Mouse (Mus musculus) ES-E14 (cell line): ENCODE results near the gene Ptprf. TPM values are rescaled to one million over a fixed set of nuclear protein-coding genes. Genes with fewer than 3 reads are reported as not detected.

Experiments
- DNase-seq: peaks from one replicate; pipeline ENCODE4 v3.0.0-alpha.2; 2013; ENCODE audit warnings: low read depth, low spot score
- H3K27ac ChIP-seq: 2 replicates; pipeline ENCODE4 v1.5.1; 2012; ENCODE audit warnings: low read depth, mild to moderate bottlenecking, low read length, moderate library complexity, mixed read lengths; ENCODE audit not compliant: poor library complexity, insufficient read depth, severe bottlenecking
- H3K36me3 ChIP-seq: 2 replicates; pipeline ENCODE4 v1.6.1; 2012; ENCODE audit warnings: mild to moderate bottlenecking, low read length, moderate library complexity, mixed read lengths; ENCODE audit not compliant: control insufficient read depth, poor library complexity, insufficient read depth, severe bottlenecking
- H3K4me1 ChIP-seq, 2 experiments: fragments of 150-350 bp in 1 of 2; sonication (generic) in 1 of 2; 2 replicates each; pipeline ENCODE4 v1.6.1; 2012; ENCODE audit warnings: low read length in 2 of 2, mild to moderate bottlenecking in 1 of 2, mixed read lengths in 1 of 2; ENCODE audit not compliant: control insufficient read depth in 2 of 2, insufficient read depth in 2 of 2, poor library complexity in 1 of 2
- H3K4me3 ChIP-seq, 2 experiments: fragments of 150-350 bp in 1 of 2; sonication (generic) in 1 of 2; 2 replicates each; pipeline ENCODE4 v1.5.1; 2012; ENCODE audit warnings: low read length in 2 of 2, low read depth in 1 of 2, mild to moderate bottlenecking in 1 of 2, mixed read lengths in 1 of 2; ENCODE audit not compliant: insufficient read depth in 1 of 2, poor library complexity in 1 of 2, severe bottlenecking in 1 of 2
- H3K9ac ChIP-seq: 2 replicates; pipeline ENCODE4 v1.6.1; 2012; ENCODE audit warnings: low read depth, mild to moderate bottlenecking, low read length, mixed read lengths; ENCODE audit not compliant: poor library complexity, insufficient read depth, severe bottlenecking
- H3K9me3 ChIP-seq: fragments of 150-350 bp; sonication (generic); 2 replicates; pipeline ENCODE4 v1.6.1; 2012; ENCODE audit warnings: low read depth, mild to moderate bottlenecking, low read length; ENCODE audit not compliant: control insufficient read depth, insufficient read depth
- CHD2 ChIP-seq: IDR thresholded peaks from 2 replicates; pipeline ENCODE4 v1.6.1; 2014; ENCODE audit warnings: mild to moderate bottlenecking, low read depth, low read length, inconsistent platforms
- HCFC1 ChIP-seq: IDR thresholded peaks from 2 replicates; pipeline ENCODE4 v1.6.1; 2012; ENCODE audit warnings: low read length, inconsistent platforms, borderline replicate concordance; ENCODE audit not compliant: insufficient read depth
- MAFK ChIP-seq: IDR thresholded peaks from 2 replicates; pipeline ENCODE4 v1.6.1; 2014; ENCODE audit warnings: mild to moderate bottlenecking, low read depth, low read length, inconsistent platforms; ENCODE audit not compliant: insufficient read depth
- ZC3H11A ChIP-seq: IDR thresholded peaks from 2 replicates; pipeline ENCODE4 v1.6.1; 2012; ENCODE audit warnings: low read depth, mild to moderate bottlenecking, inconsistent platforms, low read length, borderline replicate concordance
- ZNF384 ChIP-seq: IDR thresholded peaks from 2 replicates; pipeline ENCODE4 v1.6.1; 2012; ENCODE audit warnings: low read depth, low read length, inconsistent platforms
- in situ Hi-C, 2 experiments: fragments of 600-800 bp; cut with MboI; formaldehyde crosslinking; loops; one replicate each; pipeline ENCODE4 v1.15.1; 2025; ENCODE audit warnings: low sequenced_read_pairs in 2 of 2, inconsistent platforms in 1 of 2; ENCODE audit not compliant: unreplicated experiment in 2 of 2
- total RNA-seq: library from RNA; depleted of rRNA; stranded (reverse); fragments of 300-350 nt; gene quantifications from 2 replicates; pipeline ENCODE4 v1.2.3, GENCODE M21; 2012

The Ptprf gene
- total RNA-seq, 1 experiment, result 226 TPM

DNA sequence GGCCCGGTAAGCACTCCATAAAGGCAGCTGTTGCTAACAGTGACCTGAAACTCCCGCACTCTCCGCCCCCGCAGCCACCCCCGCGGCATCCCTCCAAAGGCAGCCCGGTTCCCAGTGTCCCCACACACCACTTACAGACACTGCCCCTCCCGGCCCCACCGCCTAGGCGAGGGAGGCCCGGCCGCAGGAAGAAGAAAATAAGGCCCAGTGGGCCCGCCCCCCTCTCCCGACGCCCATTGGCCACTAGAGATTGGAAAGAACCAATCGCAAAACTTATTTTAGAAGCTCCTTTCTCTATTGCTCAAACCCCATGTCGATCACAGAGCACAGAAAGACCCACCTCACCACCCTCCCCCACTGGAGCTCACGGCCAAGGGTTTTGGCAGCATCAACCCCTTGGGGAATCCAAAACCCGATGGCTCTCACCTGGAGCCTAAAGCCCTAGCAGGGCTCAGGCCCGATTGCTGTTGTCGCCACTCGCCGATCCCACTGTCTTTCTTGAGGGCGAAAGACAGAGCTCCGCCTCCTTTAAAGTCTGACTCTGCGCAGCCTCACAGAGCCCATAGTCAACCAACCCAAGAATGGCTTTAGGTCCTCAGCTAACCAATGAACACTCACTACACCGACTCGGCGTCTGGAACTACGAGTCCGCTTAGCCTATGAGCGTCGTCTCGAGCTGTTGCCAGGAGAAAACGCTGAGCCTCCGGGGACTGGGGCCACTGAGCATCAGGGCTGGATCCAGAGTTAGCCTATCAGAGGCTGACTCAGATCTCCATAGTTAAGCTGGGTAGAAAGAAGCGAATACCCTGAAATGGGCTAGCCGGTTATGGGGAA, 111.5 kb downstream of the Ptprf start, which contains the start of gene Kdm4a:
Gene Kdm4a (minus strand): TSS at position 577 of the 834 bp plus-strand sequence.
- H3K9me3 ChIP-seq, result no peaks in the 10 kb centered on the region
- TF ChIP-seq HCFC1, result 0 out of 2 replicates have a peak, but pooled peaks have one; percentile 25
- TF ChIP-seq MAFK, result no peak
- peak; percentile 84 for TF ChIP-seq CHD2
- TF ChIP-seq ZC3H11A, result no peak
- peak within 1 kb of the TSS; percentile 87 to 100 for H3K4me3 ChIP-seq
- H3K36me3 ChIP-seq, result peaks cover 16% of the 10 kb centered on the region
- in situ Hi-C loops, result no loop called here
- peak; percentile 96 for DNase-seq
- peak within 1 kb of the TSS; percentile 88 for H3K27ac ChIP-seq
- peaks cover 0 to 4% of the 10 kb centered on the region in 2 experiments; a peak in 2 of 4 replicates for H3K4me1 ChIP-seq
- H3K9ac ChIP-seq, result peak within 1 kb of the TSS; percentile 94

DNA sequence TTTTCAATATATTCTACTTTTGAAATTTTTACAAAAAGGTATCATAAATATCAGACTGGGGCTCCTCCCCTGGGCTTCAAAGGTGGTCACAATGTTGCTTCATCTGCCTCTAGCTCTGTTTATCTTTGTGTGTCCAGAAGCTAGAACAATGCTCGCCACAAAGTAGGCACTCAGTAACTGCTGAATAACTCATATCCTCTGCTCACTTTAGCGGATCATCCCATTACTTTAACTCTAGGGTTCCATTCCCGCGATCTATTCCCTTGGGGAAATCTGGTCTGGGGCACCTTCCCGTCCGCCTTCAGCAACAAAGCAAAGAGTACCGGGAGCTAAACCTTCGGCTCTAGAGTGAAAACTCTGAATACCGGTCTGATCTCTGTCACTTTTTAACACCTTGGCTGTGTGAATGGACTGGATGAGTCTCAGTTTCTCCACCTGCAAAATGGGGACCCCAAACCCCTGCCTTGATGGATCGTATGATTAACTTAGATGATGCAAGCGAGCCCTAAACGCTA, 112.2 kb downstream of the Ptprf start:
- no peak for DNase-seq

DNA sequence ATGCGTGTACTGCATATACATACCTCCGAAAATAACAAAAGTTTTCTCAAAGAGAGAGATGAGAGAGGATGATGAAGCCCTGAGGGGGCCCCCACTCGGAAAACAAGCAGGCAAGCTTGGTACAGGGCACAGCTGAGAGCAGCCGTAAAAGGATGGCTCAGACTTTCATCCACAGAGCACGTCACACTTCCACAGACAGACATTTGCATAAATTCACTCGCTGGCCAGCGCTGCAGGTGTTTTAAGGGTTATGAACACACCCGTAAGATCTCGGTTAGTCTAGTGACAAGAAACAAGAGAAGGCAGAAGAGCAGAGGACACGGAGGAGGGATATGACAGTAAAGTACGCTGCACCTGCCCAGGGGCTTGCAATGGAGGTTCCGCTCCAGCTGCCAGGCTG, 118.7 kb downstream of the Ptprf start:
- no peak for TF ChIP-seq MAFK
- H3K36me3 ChIP-seq, result peaks cover 58% of the 10 kb centered on the region
- in situ Hi-C loops, result no loop called here
- no peak overlapping the region for H3K9ac ChIP-seq
- no peaks in the 10 kb centered on the region for H3K9me3 ChIP-seq
- no peak overlapping the region for H3K4me3 ChIP-seq
- DNase-seq, result no peak
- H3K27ac ChIP-seq, result no peak overlapping the region
- H3K4me1 ChIP-seq, result peaks cover 0 to 7% of the 10 kb centered on the region in 2 experiments; a peak in 1 of 4 replicates

More for the DNA sequence above, 112.2 kb downstream of the Ptprf start:
- no peaks in the 10 kb centered on the region for H3K9me3 ChIP-seq
- H3K4me3 ChIP-seq, result peak overlapping the region; percentile 87 to 100
- TF ChIP-seq ZC3H11A, result no peak
- TF ChIP-seq HCFC1, result no peak
- no peak for TF ChIP-seq CHD2
- no peak for TF ChIP-seq ZNF384
- TF ChIP-seq MAFK, result no peak
- in situ Hi-C loops, result no loop called here
- peaks cover 0 to 4% of the 10 kb centered on the region in 2 experiments; a peak in 2 of 4 replicates for H3K4me1 ChIP-seq
- H3K36me3 ChIP-seq, result peaks cover 20% of the 10 kb centered on the region
- H3K9ac ChIP-seq, result peak overlapping the region; percentile 88
- no peak overlapping the region for H3K27ac ChIP-seq

DNA sequence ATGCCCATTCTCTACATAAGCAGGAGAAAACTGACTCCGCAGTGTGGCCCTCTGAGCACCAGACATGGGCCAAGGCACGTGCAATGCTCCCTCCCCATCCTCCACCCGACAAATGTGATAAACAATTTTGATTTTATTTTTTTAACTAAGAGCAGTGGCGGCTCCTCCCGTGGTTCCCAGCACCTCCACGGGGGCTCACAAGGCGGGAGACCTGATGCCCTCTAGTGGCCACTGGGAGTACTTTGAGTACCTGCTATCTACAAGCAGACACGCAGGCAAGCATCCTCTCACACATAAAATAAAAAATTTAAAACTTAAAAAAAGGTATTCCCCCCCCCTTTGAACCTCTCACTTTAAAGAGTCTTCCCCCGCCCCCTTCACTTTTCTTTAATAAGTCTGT, 120.2 kb downstream of the Ptprf start:
- no peak overlapping the region for H3K4me3 ChIP-seq
- H3K27ac ChIP-seq, result no peak overlapping the region
- peaks cover 62% of the 10 kb centered on the region for H3K36me3 ChIP-seq
- peak overlapping the region; percentile 63; the same call in 1 of the 2 replicates for H3K9ac ChIP-seq
- peaks cover 0 to 7% of the 10 kb centered on the region in 2 experiments; a peak in 1 of 4 replicates for H3K4me1 ChIP-seq
- DNase-seq, result peak; percentile 77
- TF ChIP-seq ZC3H11A (no peak), ZNF384 (no peak), MAFK (no peak), HCFC1 (no peak), CHD2 (no peak)
- H3K9me3 ChIP-seq, result no peaks in the 10 kb centered on the region
- in situ Hi-C loops, result no loop called here
